Mouse (Mus musculus) heart, adult 2 months (tissue): ENCODE measurements around the gene Gm266. TPM values are rescaled to one million over a fixed set of nuclear protein-coding genes. Genes with fewer than 3 reads are reported as not detected.
A peak's percentile ranks its signal among the peaks of the same experiment; 100 is the strongest.

ENCODE experiments used
- DNase-seq, 2 experiments: peaks; one replicate each; pipeline ENCODE4 v3.0.0; 2021
- H3K27ac ChIP-seq: fragments of 200-600 bp; 2 replicates; pipeline ENCODE4 v1.8.1; 2022
- H3K27me3 ChIP-seq: fragments of 200-500 bp; 2 replicates; pipeline ENCODE4 v1.6.1; 2012; ENCODE audit warnings: mild to moderate bottlenecking, low read length, inconsistent platforms, mixed read lengths; ENCODE audit not compliant: control insufficient read depth, insufficient read depth
- H3K36me3 ChIP-seq: fragments of 200-500 bp; 2 replicates; pipeline ENCODE4 v1.6.1; 2012; ENCODE audit warnings: low read length, inconsistent platforms; ENCODE audit not compliant: control insufficient read depth, insufficient read depth
- H3K4me1 ChIP-seq: fragments of 200-500 bp; 2 replicates; pipeline ENCODE4 v1.6.1; 2011; ENCODE audit warnings: low read length; ENCODE audit not compliant: control insufficient read depth, insufficient read depth
- H3K4me3 ChIP-seq: fragments of 200-600 bp; 2 replicates; pipeline ENCODE4 v1.8.1; 2022
- H3K79me2 ChIP-seq: fragments of 200-500 bp; replicated peaks from 2 replicates; pipeline ENCODE4 v1.6.1; 2012; ENCODE audit warnings: mild to moderate bottlenecking, inconsistent platforms, low read length, moderate library complexity, mixed read lengths; ENCODE audit not compliant: control insufficient read depth, insufficient read depth
- H3K9ac ChIP-seq: fragments of 200-500 bp; 2 replicates; pipeline ENCODE4 v1.6.1; 2012; ENCODE audit warnings: low read depth, mild to moderate bottlenecking, control low read depth, inconsistent platforms, low read length, mixed read lengths
- CTCF ChIP-seq: fragments of 200-600 bp; IDR thresholded peaks from 2 replicates; pipeline ENCODE4 v1.8.1; 2022; ENCODE audit warnings: antibody characterized with exemption, mild to moderate bottlenecking, moderate library complexity
- EP300 ChIP-seq: fragments of 200-500 bp; IDR thresholded peaks from 2 replicates; pipeline ENCODE4 v1.6.1; 2011; ENCODE audit warnings: low read depth, low read length, control low read depth; ENCODE audit not compliant: insufficient read depth
- POLR2A ChIP-seq: fragments of 200-500 bp; IDR thresholded peaks from 2 replicates; pipeline ENCODE4 v1.6.1; 2011; ENCODE audit warnings: mild to moderate bottlenecking, low read depth, low read length, control low read depth; ENCODE audit not compliant: insufficient read depth
- WGBS: fragments of 180-500 bp; shearing (Covaris S2); methylation state at CpG from one replicate; pipeline ENCODE4 v1.1.7; 2018; 5-methylcytosine and 5-hydroxymethylcytosine counted together
- intact Hi-C: fragments of 180-260 bp; cut with DNase I; formaldehyde crosslinking; loops from one replicate; pipeline ENCODE4 v1.15.1; 2025
- long read RNA-seq: library from polyadenylated mRNA; stranded (forward); transcript quantifications from one replicate; pipeline ENCODE4 v2.0.0, GENCODE M21; 2021
- polyA plus RNA-seq: library from polyadenylated mRNA; depleted of rRNA; stranded (reverse); fragments of >200 nt; gene quantifications from 2 replicates; pipeline ENCODE4 v1.2.3, GENCODE M21; 2012; rRNA removed
- total RNA-seq, 2 experiments: library from RNA; stranded (reverse); gene quantifications; 2 replicates each; pipeline ENCODE4 v1.2.3; 2021

The Gm266 gene
- total RNA-seq = under 1 TPM; 0.36 to 0.39 TPM
- 0.23 and 0.88 TPM in 2 replicates for polyA plus RNA-seq
- long read RNA-seq = 0 reads

DNA sequence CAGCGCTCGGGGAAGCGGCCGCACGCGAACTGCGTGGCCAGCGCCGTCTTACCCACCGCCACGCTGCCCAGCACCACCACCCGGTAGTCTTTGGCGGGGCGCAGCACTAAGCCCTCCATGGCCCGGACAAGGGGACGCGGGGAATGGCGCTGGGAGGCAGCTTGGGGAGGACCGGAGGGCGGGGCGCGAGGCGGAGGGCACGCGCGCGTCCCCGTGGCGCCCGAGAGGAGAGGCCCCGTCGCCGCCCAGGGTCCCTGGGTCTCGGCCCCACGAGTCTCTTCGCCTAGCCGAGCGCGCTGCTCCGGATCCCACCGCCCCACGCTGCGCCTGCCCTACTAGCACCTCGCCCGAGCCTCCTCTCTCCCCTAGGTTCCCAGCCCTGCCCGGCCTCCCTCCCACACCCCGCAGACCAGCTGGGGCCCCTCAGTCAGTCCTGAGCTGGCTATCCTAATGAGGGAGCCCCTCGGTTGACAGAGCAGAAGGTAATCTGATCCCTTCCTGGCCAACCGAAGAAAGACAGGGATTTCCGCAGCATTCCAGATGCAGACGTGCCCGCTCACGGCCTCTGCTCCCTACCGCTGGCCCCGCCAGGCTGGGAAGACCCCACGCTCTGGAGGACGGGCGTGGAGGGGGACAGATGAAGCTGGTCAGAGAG lies at the start of gene Gm266:
TSS of gene Gm266 (minus strand) at position 172 of the 655 bp plus-strand sequence.
- Histone ChIP-seq H3K4me1 (no peaks in the 10 kb centered on the region), H3K79me2 (no peaks in the 10 kb centered on the region), H3K27me3 (peaks cover 15% of the 10 kb centered on the region), H3K27ac (no peak within 1 kb of the TSS), H3K36me3 (no peaks in the 10 kb centered on the region), H3K9ac (peak within 1 kb of the TSS; percentile 64), H3K4me3 (peak within 1 kb of the TSS; percentile 48)
- DNase-seq = peak; percentile 34 to 55
- 1% methylated on average over 52 of the region's 58 CpGs for WGBS
- intact Hi-C loops = no loop called here
- TF ChIP-seq POLR2A (no peak), CTCF (no peak), EP300 (no peak)

DNA sequence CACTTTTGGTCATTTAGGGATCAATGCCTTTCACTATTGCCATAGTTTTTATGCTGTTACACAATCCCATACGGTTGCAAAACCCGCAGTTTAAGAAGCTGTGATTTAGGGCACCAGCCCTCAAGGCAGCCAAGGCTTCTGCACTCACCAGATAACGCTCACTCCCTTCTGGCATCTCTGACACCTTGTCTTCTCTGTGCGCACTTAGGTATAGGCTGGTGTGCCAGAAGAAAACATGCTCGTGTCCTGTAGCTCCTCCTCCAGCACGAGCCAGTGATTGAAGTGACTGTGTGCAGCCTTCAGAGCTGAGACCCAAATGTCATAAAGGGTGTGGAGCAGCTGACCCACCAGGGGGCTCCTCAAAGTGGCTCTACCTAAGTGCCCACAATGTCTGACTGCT lies 49.7 kb upstream of the Gm266 start:
- H3K36me3 ChIP-seq = peaks cover 11% of the 10 kb centered on the region
- no peak overlapping the region for H3K9ac ChIP-seq
- intact Hi-C loops = no loop called here
- WGBS = 50% methylated on average over 6 of the region's 6 CpGs
- no peak overlapping the region for H3K4me3 ChIP-seq
- DNase-seq = no peak
- TF ChIP-seq POLR2A (no peak), EP300 (no peak), CTCF (no peak)
- 0 out of 2 replicates have a peak, but pooled peaks cover 3% of the 10 kb centered on the region for H3K79me2 ChIP-seq
- H3K27me3 ChIP-seq = no peaks in the 10 kb centered on the region
- no peak overlapping the region for H3K27ac ChIP-seq
- peaks cover 2% of the 10 kb centered on the region for H3K4me1 ChIP-seq

DNA sequence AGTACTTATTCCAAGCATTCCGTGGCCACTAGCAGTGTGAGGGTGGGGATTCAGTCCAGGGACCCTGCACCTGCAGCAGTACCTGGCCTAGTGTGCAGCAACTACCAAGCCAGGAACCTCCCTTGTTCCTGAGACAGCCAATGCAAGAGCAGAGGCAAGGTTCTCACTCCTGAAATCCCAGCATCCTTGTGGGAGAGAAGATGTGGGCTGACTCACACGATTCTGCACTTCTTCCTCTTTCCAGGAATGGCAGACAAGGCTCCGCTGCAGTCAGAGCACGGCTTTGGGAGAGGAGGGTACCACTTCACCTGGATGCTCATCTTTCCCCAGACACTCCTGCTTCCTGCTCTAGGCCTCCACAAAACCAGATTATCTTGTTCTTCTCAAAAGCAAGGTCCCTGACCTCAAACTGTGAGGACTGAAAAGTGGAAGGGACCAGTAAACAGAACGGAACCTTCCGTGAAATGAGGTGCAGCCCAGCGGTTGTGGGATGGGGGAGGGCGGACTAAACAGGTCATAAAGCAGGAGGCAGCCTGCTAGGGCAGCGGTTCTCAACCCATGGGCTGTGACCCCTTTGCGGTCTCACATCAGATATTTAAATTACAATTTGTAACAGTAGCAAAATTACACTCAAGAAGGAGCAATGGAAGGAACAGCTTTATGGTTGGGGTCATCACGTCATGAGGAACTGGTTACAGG lies 47.6 kb upstream of the Gm266 start:
- WGBS = 74% methylated on average over 11 of the region's 11 CpGs
- no peak overlapping the region for H3K4me3 ChIP-seq
- no peak for DNase-seq
- no peaks in the 10 kb centered on the region for H3K79me2 ChIP-seq
- peaks cover 2% of the 10 kb centered on the region for H3K4me1 ChIP-seq
- no peak overlapping the region for H3K27ac ChIP-seq
- no peaks in the 10 kb centered on the region for H3K36me3 ChIP-seq
- no peak overlapping the region for H3K9ac ChIP-seq
- intact Hi-C loops = no loop called here
- TF ChIP-seq POLR2A (no peak), CTCF (no peak)
- no peaks in the 10 kb centered on the region for H3K27me3 ChIP-seq

DNA sequence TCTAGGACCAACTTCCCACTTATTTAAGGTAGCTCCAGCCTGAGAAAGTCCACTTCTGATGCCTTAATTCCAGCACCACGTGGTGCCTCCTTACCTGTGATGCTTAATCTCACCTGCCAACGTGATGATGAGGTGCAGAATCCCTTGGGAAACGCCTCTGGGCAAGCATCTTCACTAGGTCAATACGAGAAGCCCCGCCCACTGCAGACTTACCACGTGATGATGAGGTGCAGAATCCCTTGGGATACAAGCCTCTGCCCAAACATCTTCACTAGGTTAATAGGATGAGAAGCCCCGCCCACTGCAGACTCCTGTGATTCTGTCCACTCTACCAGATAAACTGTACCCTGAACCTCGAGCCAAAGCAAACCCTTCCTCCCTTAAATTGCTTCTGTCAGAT lies 43.6 kb upstream of the Gm266 start:
- no peaks in the 10 kb centered on the region for H3K79me2 ChIP-seq
- intact Hi-C loops = no loop called here
- TF ChIP-seq EP300 = no peak
- no peak for TF ChIP-seq POLR2A
- no peak for TF ChIP-seq CTCF
- WGBS = 17% methylated on average over 8 of the region's 8 CpGs
- no peak overlapping the region for H3K9ac ChIP-seq
- H3K27me3 ChIP-seq = no peaks in the 10 kb centered on the region
- no peaks in the 10 kb centered on the region for H3K4me1 ChIP-seq
- H3K27ac ChIP-seq = no peak overlapping the region
- H3K36me3 ChIP-seq = no peaks in the 10 kb centered on the region
- no peak overlapping the region for H3K4me3 ChIP-seq
- no peak for DNase-seq

DNA sequence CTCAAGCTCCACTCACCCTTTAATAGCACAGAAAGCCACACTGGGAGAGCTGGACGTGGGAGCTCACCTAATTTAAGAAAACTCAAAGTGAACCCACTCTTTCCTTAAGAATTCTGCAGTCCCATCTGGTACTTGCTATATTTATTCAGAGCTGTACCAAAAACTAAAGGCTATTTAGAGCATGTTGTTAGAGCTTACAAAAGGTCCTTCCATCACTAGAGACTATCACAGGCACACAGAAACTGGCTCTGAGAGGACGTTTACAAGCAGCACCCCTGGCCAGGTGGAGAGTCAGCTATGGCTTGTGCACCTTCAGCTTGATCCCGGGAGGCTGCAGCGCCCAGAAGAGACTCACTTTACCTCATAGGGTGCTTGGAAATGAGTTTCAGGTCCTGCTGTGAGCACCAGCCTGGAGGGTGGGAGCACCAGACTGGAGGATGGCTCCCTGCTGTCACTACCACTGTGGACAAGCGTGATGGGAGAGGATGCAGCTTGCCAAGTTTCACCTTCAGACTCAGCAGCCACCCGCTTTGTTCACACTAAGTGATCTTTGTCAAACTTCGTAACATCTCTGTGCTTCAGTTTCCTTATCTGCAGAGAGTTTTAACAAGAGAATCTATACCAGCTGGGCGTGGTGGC lies 42.1 kb upstream of the Gm266 start:
- Histone ChIP-seq H3K4me3 (no peak overlapping the region), H3K27me3 (no peaks in the 10 kb centered on the region), H3K4me1 (no peaks in the 10 kb centered on the region), H3K9ac (no peak overlapping the region), H3K27ac (no peak overlapping the region), H3K79me2 (no peaks in the 10 kb centered on the region), H3K36me3 (no peaks in the 10 kb centered on the region)
- no peak for TF ChIP-seq CTCF
- TF ChIP-seq POLR2A = no peak
- no peak for TF ChIP-seq EP300
- WGBS = 61% methylated on average over 8 of the region's 8 CpGs
- intact Hi-C loops = no loop called here
- no peak for DNase-seq

DNA sequence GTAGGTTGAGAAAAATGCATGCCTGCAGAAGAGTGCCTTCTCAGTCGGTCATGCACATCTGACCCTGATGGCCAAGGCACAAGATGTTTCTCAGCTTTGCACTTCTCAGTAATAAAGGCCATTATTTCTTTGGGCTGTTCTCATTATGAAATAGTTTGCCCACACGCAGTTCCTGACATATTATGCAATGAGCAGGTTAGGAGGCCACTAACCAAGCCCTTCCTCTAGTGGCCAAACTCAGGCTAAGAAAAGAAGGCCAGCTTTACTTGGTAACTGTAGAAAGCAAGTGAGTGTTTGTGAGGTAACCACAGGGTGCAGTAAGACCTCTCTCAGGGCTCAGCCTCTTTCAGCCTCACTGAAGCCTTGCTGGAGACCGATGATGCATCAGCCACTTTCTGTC lies 39.3 kb upstream of the Gm266 start:
- intact Hi-C loops = no loop called here
- WGBS = 77% methylated on average over 3 of the region's 3 CpGs
- no peak for TF ChIP-seq POLR2A
- TF ChIP-seq CTCF = no peak
- TF ChIP-seq EP300 = no peak
- H3K4me1 ChIP-seq = no peaks in the 10 kb centered on the region
- no peak for DNase-seq
- H3K9ac ChIP-seq = no peak overlapping the region
- no peaks in the 10 kb centered on the region for H3K36me3 ChIP-seq
- no peaks in the 10 kb centered on the region for H3K27me3 ChIP-seq
- H3K27ac ChIP-seq = no peak overlapping the region
- H3K79me2 ChIP-seq = no peaks in the 10 kb centered on the region
- no peak overlapping the region for H3K4me3 ChIP-seq
